Mouse (Mus musculus): Measurements from ENCODE around the gene Zdhhc16.

- TF ChIP-seq GATA1 (IDR thresholded peaks at IDR 0.05; ENCODE audit: borderline replicate concordance, low read length) (no peak), CTCF (IDR thresholded peaks at IDR 0.05; ENCODE audit: low read depth, low read length) (no peak), POLR2AphosphoS5 (IDR thresholded peaks at IDR 0.05; ENCODE audit: insufficient replicate concordance, low read depth, low read length) (no peak)
Observed at GRCm38 (mm10) chr19:41908736-41909135, 24.5 kb upstream of the Zdhhc16 start.

Measured in G1E (cell line).